Mouse (Mus musculus): ENCODE measurements around the gene Myo15b.

GRCm38 (mm10) chr11:115809311-115809781 is 48.9 kb upstream of the Myo15b start:
- TF ChIP-seq CTCF (IDR thresholded peaks at IDR 0.05; ENCODE audit: extremely low read depth, insufficient read length, insufficient replicate concordance, low read depth, low read length) (no peak), POLR2A (IDR thresholded peaks at IDR 0.05; ENCODE audit: low read depth, low read length) (no peak)
